Mouse (Mus musculus): Measurements from ENCODE around the gene Cdyl. TPM values are rescaled to one million over a fixed set of nuclear protein-coding genes. Genes with fewer than 3 reads are reported as not detected.

Gene Cdyl
- polyA plus RNA-seq, 2 experiments from 2014 or later, result 3.8 to 4.3 TPM

DNA sequence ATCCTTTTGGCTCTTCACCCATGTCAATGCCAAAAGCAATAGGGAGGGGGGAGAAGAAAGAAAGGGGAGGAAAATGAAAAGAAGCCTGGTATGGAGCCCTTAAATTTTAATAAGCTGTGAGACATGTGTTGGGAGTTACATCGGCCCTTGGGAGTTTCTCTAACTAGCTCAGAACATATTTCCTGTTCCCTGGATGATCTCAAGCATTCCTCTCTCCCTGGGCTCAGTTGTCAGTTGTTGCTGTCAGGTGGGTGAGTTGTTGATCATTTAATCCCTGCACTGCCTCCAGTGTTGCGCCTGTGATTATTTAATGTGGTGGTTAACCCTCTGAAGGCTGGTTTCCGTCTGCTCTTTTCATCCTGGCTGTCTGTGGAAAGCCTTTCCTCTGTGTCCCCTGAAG lies 185.7 kb downstream of the Cdyl start:
- no peak for ATAC-seq

DNA sequence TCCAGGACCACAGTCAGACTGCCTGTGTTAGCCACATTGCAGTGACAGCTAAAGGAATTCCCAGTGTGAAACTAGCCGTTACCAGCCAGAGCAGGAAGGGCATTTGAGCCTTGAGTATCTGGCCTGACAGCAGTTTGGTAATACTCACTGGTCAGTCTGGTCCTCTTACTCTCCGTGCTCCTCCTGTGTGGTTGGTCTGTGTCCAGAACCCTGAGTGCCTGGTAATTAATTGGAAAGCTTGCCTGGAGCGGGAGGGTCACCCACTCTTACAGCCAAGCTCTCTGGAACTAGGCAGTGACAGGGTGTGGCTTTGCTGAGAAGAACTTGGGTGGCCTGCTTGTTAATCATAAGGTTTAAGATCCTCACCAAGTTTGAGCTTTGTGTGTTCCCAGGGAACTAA lies 189.1 kb downstream of the Cdyl start:
- ATAC-seq, result no peak

DNA sequence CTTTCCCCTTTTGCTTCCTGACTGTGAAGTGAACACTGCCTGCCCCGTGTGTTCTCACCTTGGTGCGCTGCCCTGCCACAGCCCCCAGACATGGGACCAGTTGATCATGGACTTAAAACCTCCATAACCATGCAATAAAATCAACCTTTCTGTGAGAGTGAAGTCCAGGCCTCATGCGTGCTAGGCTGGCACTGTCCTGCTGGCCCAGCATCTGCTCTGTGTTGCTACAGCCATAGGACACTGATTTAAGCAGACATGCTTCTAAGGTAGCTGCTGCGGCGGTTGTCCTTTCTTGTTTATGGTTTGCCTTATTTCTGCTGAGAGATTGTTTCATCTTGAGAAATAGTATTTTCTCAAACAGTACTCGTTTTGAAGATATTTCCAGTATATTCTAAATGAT lies 191.9 kb downstream of the Cdyl start:
- no peak for ATAC-seq

DNA sequence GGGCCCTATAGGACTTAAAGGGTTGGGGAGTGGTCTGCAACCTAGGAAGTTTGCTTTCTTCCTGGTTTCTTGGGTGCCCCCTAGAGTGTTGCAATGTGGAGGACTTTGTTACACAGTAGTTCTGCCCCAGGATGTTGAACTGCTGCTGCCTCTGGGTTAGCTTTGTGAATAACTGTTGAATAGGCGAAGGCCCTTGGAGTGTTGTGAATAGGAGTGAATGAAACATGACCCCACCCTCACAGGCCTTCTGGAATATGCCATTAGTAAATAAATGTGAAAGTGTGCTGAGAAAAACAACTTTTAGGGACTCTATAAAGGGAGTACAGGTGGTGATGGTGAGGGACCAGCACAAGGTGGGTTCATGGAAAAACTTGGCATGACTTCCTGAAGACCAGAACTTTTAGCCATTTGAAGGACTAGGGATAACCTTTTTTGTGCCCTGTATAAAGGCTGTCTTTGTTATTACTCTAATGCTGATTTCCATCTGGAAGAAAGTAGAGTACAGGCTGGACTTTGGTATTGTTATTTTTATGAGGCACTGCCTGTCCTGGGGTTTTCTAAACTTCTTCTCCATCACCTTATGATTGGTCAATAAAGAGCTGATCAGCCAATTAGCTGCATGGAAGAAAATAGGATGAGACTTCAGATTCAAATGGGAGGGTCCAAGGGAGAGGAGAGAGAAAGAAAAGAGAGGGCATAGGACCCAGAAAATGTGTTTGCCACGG lies 193.4 kb downstream of the Cdyl start:
- ATAC-seq, result no peak

DNA sequence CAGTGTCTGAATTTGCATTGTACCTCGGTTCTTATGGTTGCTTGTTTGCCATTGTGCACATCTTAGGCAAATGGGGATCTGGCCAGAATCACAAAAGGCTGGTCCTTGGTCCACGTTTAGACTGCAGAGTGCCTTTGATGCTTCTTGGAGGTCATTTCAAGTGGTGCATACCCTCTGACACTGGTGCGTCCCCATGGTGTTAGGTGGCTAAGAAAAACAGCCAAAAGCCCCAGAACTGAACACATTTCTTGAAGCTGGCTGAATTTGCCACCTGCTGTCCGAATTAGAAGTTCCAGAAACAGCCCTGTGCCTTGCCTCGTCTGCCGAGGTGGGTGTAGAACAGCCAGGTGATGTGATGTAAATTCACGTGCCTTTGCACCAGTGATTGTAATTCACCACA lies 197.9 kb downstream of the Cdyl start:
- no peak for ATAC-seq

DNA sequence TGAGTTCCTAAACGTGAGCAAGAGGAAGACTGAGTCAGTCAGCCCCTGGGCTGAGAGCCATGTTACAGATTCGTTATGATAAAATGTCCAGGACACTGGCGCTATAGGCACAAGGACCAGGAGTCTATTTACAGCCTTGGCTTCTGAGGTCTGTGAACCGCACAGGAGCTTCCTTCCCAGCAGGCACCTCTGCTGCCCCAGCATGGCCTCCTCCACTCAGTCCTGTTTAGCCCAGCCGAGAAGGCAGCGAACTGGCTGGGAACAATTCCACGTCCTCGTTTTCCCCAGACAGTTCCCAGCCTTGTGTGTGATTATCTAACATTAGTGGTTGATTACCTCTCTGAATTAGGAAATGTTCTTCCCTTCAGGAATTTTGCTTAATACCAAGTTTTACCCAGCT lies 201.3 kb downstream of the Cdyl start:
- ATAC-seq, result no peak

DNA sequence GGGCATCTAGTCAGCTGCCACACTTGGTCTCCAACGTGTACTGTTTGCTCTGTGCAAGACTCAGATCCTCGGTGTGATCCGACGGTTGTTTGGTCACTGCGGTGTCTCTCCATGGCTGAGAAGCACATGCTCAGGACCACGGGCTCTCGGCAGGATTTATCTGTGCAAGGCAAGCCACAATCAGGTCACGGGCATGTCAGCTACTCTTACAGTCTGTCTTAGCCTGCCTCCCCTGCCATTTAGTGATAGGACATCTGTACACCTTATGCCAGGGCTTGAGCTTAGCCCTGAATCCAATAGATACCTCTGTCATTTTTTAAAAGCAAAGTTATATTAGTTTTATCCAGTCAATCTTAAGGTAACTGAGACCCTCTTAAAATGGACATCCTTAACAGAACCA lies 211.0 kb downstream of the Cdyl start:
- no peak for ATAC-seq

DNA sequence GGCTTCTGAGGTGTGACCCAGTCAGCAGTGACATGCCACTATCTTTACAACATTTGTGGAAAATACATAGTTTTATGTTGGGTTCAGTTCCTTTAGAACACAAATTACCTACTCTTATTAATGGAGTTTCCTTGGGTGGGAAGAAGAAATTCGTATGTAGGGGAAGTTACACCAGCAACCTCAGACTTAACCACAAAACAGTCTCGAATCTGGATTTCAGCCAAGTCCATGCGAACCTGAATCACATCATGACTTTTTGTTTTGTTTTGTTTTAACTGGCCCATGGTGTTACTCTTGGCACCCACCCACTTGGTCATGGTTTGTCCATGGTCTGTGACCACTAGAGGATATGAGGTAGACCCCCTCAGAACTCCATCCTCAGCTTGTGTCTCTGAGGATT lies 211.5 kb downstream of the Cdyl start:
- no peak for ATAC-seq

DNA sequence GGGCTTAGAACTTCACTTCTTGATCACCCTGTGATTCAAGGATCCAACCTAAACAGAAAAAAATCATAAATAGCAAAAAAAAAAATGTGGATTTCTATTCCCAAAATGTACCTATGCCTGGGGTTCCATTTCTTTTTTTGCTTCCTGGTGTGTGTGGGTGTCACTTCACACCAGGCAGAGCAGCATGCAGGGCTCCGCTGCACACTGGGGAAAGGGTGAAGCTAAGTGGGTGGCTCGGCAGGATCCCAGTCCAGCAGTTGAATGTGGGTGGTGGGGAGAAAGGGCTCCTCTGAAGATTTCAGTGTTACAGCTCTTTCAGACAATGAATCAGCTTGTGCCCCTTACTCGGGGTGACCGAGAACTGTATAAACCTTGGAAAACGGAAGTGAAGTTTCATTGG lies 215.8 kb downstream of the Cdyl start:
- no peak for ATAC-seq

DNA sequence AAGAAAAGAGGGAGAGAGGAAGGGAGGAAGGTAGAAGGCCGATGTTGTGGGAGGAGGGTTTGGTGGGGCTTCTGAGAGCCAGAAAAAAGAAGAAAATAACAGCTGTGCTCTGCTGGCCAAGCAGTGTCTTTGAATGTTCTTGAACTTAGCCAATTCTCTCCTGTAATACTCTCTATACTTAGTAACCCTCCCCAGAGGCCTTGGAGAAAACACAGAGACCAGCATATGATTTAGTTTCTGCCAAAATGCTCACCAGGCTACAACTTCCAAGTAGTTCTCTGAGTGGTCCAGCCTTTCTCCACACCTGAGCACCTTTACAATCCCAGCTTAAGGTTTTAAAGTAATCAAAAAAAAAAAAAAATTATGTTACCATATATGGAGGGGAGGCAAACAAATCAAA lies 218.6 kb downstream of the Cdyl start:
- ATAC-seq, result no peak

DNA sequence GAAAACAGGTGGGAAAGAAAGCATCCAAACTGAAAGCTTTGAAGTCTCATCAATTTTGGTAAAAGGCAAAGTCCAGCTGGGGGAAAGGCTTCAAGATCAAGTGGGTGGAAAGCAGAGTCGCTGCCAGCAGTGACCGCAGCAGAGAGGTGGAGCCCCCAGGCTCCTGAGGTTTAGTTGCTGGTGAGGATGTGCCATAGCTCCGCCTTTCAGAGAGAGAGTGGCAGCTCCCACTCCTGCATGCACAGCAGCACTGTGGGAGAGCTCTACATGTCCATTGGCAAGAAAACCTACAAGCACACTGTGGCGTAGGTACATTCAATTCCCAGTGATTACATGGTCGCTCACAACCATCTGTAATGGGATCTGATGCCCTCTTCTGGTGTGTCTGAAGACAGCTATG lies 219.4 kb downstream of the Cdyl start:
- no peak for ATAC-seq

DNA sequence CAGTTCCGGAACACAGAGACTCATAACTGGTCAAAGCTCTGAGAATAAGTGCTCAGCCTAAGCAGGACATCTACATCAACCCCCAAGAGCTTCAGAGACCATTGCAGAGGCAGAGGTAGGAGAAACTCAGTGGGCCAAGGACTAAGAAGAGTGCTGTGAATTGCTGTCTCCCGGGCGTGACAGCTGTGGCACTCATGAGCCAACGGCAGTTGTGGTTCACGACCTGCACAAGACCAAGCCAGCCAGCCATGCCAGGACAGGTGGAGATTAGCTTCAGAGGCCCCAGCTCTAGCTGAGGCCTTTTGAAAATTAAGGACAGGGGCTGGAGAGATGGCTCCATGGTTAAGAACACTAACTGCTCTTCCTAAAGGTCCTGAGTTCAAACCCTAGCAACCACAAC lies 219.9 kb downstream of the Cdyl start:
- ATAC-seq, result no peak

DNA sequence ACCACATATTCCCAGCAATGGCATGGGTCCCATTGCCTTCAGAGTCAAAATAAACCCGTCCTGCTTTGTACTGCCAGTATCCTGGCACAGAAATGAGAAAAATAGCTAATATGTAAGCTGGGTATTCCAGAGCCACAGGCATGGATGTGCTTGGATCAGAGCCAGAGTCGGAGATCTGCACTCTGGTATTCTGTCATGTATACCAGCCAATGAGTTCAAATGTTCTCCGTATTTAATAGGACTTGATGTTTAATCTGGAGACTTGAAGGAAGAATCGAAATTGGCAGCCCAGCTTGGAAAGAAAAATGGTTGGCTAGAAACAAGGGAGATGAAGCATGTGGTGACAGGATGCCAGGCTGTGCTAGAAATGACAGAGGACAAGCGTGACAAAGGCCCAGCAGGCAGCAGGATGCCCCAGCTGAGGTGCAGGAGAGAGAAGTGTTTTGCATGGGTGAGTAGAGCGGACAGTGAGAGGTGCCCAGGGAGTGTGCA lies 221.0 kb downstream of the Cdyl start:
- ATAC-seq, result no peak

DNA sequence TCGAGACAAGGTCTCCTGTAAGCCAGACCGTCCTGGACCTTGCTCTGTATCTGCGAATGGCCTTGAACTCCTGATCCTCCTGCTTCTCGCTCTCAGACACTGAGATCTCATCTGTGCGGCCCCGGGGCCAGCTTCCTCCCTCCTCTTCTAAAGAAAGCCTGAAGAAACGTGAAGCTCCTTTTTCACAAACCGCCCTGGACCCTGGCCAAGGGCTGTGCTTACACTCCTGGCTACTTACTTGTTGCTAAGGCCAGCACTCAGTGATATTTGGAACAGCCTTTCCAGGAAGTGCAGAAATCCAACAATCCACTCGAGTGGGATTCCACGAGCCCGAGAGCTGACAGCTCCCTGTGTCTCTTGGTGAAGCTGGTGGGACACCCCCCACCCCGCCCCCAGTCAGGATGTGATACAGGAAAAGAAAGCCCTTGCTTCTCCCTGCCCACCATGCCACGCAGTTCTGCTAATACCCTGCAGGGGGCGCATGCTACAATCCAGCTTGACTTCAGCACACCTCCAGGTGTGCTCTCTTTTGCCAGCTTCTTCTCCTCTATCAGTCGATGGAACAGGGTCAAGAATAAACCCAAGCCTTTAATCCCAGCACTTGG lies 226.6 kb downstream of the Cdyl start:
- ATAC-seq, result no peak

DNA sequence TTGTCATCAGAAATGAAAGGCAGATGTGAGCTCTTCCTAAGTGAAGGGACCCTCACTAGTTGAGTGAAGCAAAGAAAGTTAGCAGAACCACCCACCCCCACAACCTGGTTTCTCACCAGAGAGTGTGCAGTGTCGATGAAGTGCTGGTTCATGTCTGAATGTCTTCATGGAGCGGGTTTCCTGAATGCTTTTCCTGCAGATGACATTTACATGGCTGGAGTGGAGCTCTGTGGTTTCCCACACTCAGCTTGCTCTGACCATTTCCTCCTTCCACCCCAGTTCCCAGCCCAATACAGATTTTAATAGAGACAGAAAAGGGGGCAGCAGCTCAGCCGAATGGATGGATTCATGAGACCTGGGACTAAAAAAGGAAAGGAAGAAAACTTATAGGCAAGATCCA lies 233.2 kb downstream of the Cdyl start:
- no peak for ATAC-seq

DNA sequence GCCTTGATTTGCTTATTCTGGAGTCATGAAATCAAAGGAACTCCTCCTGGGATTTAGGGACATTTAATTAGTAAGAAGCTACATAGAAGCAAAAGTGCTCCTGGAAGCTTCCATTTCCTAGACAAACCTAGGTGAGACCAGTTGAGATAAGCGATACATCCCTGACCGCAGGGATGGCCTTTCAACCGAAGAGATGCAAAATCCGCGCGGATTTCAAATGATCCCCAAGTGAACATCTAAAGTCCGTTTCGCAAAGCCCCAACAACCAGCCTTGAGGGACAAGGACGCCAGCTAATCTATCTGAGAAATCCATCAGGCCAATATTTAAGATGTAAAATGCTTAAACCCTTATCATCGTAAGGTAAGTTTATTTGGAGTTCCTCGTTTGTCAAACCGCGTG lies 245.7 kb downstream of the Cdyl start:
- no peak for ATAC-seq

DNA sequence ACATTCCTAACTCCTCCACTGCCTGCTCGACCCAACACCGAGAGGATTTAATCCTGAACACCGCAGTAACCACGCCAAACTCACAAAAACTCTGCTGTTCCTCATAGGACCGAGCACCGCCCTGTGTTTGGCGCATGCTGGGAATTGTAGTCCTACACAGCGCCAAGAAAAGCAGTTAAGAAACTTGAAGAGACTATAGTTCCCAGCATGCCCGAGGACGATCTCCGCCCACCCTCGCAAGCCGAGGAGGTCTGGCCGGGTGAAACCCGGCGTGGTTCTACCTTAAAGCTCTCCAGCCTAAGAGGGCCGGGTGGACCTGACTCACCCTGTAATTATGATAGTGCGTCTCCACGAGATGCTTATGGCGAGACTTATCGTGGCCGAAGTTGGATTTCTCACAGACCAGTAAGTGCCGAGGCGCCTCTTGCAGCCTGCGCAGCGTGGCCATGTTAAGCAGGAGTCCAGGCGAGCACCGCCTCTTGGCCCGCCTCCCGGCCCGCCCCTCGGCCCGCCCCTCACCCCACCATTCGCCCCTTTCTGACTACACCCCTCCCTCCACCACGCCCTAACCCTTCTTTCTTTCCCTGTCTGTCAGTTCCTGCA lies 246.3 kb downstream of the Cdyl start, which contains the start of gene Rpp40:
Gene Rpp40 (minus strand): TSS at position 481 of the 603 bp plus-strand sequence.
- peak; percentile 99 for ATAC-seq

DNA sequence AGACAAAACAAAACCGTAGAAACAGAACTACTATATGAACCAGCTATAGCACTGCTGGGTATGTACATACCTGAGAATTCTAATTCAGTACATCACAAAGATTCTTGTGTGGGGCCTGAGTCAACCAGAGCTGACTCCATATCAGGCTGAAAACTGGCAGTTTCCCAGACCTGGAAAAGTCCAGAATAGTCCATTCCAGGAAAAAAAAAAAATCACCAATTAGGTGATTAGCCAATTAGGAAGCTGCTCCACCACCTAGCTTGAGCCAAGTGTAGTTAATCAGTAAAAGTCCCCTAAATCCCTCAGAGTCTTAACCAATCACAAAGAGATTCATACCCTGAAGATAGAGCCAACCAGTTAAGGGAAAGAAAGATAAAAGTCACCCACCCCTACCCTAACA lies 251.8 kb downstream of the Cdyl start:
- no peak for ATAC-seq

Other genes with a start within 250 kb of the Cdyl start
- 10 to 100 TPM in 1 of 2 experiments, 1 to 10 TPM in 1; 7.5 to 11.6 TPM for gene Rpp40, start 246.5 kb downstream of the Cdyl start, polyA plus RNA-seq (2017; shearing (Covaris generic))